Mouse (Mus musculus) cerebellum, adult 9-11 months (tissue): ENCODE measurements at regions not wholly inside any gene's neighbourhood (a gene's known extent, or its start where the extent isn't known, plus 50 kb on each side); places are given as distances from the start of the nearest gene placed in this dataset.

ENCODE experiments used
- DNase-seq: peaks from one replicate; pipeline ENCODE4 v3.0.0; 2022

GRCm38 (mm10) chr15:86566111-86566510 is 351.9 kb downstream of the Tbc1d22a start:
- DNase-seq: no peak

GRCm38 (mm10) chr15:86574311-86574710 is 360.1 kb downstream of the Tbc1d22a start:
- DNase-seq: no peak

GRCm38 (mm10) chr15:86576666-86577065 is 362.4 kb downstream of the Tbc1d22a start:
- no peak for DNase-seq

GRCm38 (mm10) chr15:86578689-86579088 is 364.4 kb downstream of the Tbc1d22a start:
- DNase-seq: no peak

- peak; percentile 63 for DNase-seq
Observed at GRCm38 (mm10) chr15:86582240-86583090, 368.2 kb downstream of the Tbc1d22a start.

- no peak for DNase-seq
Observed at GRCm38 (mm10) chr15:86585716-86586115, 371.5 kb downstream of the Tbc1d22a start.

GRCm38 (mm10) chr15:86587209-86587608 is 372.9 kb downstream of the Tbc1d22a start:
- DNase-seq: no peak

GRCm38 (mm10) chr15:86590033-86590432 is 375.8 kb downstream of the Tbc1d22a start:
- DNase-seq: no peak

- DNase-seq: no peak
Observed at GRCm38 (mm10) chr15:86590896-86591295, 376.6 kb downstream of the Tbc1d22a start.

GRCm38 (mm10) chr15:86593404-86593803 is 379.1 kb downstream of the Tbc1d22a start:
- peak; percentile 56 for DNase-seq

GRCm38 (mm10) chr15:86606411-86606810 is 392.2 kb downstream of the Tbc1d22a start:
- DNase-seq: no peak

- DNase-seq: no peak
Observed at GRCm38 (mm10) chr15:86609692-86610091, 395.4 kb downstream of the Tbc1d22a start.

- no peak for DNase-seq
Observed at GRCm38 (mm10) chr15:86631376-86631775, 417.1 kb downstream of the Tbc1d22a start.

- DNase-seq: no peak
Observed at GRCm38 (mm10) chr15:86645244-86645643, 431.0 kb downstream of the Tbc1d22a start.

- DNase-seq: no peak
Observed at GRCm38 (mm10) chr15:86648131-86648530, 433.9 kb downstream of the Tbc1d22a start.

GRCm38 (mm10) chr15:86673096-86673520 is 458.8 kb downstream of the Tbc1d22a start:
- peak; percentile 6 for DNase-seq

- DNase-seq: no peak
Observed at GRCm38 (mm10) chr15:86677016-86677415, 462.8 kb downstream of the Tbc1d22a start.

- DNase-seq: no peak
Observed at GRCm38 (mm10) chr15:86683081-86683480, 468.8 kb downstream of the Tbc1d22a start.

GRCm38 (mm10) chr15:86689694-86690093 is 475.4 kb downstream of the Tbc1d22a start:
- DNase-seq: no peak

- DNase-seq: peak; percentile 16
Observed at GRCm38 (mm10) chr15:86696806-86697205, 482.5 kb downstream of the Tbc1d22a start.

GRCm38 (mm10) chr15:86710429-86710828 is 496.2 kb downstream of the Tbc1d22a start:
- DNase-seq: no peak

GRCm38 (mm10) chr15:86718376-86718775 is 504.1 kb downstream of the Tbc1d22a start:
- no peak for DNase-seq

- DNase-seq: no peak
Observed at GRCm38 (mm10) chr15:86719088-86719487, 504.8 kb downstream of the Tbc1d22a start.

- DNase-seq: no peak
Observed at GRCm38 (mm10) chr15:86721131-86721530, 506.9 kb downstream of the Tbc1d22a start.

GRCm38 (mm10) chr15:86737945-86738344 is 523.7 kb downstream of the Tbc1d22a start:
- DNase-seq: no peak
